Mouse (Mus musculus): ENCODE results near the gene Gsta2.

GRCm38 (mm10) chr9:78369349-78369748 lies 13.8 kb upstream of the Gsta2 start:
- TF ChIP-seq POLR2A (IDR thresholded peaks at IDR 0.05; ENCODE audit: low read depth, low read length) (no peak), CTCF (IDR thresholded peaks at IDR 0.05; ENCODE audit: extremely low read depth, insufficient read depth, insufficient read length, insufficient replicate concordance) (no peak)

Measured in spleen, adult 2 months (tissue).